Mouse (Mus musculus) MEL (cell line): ENCODE data around the gene Lamtor4. TPM values are rescaled to one million over a fixed set of nuclear protein-coding genes. Genes with fewer than 3 reads are reported as not detected.

Experiments used
- DNase-seq: peaks from one replicate; pipeline ENCODE4 v3.0.0; 2011; ENCODE audit warnings: low read depth, low spot score
- H3K27ac ChIP-seq: 2 replicates; pipeline ENCODE4 v1.5.1; 2012; ENCODE audit warnings: low read depth, mild to moderate bottlenecking, control low read depth, low read length, moderate library complexity; ENCODE audit not compliant: control insufficient read depth
- H3K27me3 ChIP-seq, 2 experiments: fragments of 150-350 bp in 1 of 2; sonication (generic) in 1 of 2; 2 replicates each; pipeline ENCODE4 v1.6.1; 2012; ENCODE audit warnings: low read length in 2 of 2, mild to moderate bottlenecking in 2 of 2, improper control_type of control experiment in 1 of 2, moderate library complexity in 1 of 2; ENCODE audit not compliant: insufficient read depth in 2 of 2, control insufficient read depth in 1 of 2
- H3K36me3 ChIP-seq, 2 experiments: 2 replicates each; pipeline ENCODE4 v1.6.1; 2012 to 2014; ENCODE audit warnings: low read length in 2 of 2, improper control_type of control experiment in 1 of 2, inconsistent platforms in 1 of 2, mild to moderate bottlenecking in 1 of 2; ENCODE audit not compliant: insufficient read depth in 2 of 2, control insufficient read depth in 1 of 2
- H3K4me1 ChIP-seq, 2 experiments: fragments of 150-350 bp in 1 of 2; sonication (generic) in 1 of 2; 2 replicates each; pipeline ENCODE4 v1.6.1; 2012; ENCODE audit warnings: low read length in 2 of 2, improper control_type of control experiment in 1 of 2, mild to moderate bottlenecking in 1 of 2; ENCODE audit not compliant: insufficient read depth in 2 of 2, control insufficient read depth in 1 of 2
- H3K4me3 ChIP-seq, 2 experiments: fragments of 150-350 bp in 1 of 2; sonication (generic) in 1 of 2; 2 replicates each; pipeline ENCODE4 v1.5.1; 2012; ENCODE audit warnings: low read depth in 2 of 2, low read length in 2 of 2, mild to moderate bottlenecking in 2 of 2, moderate library complexity in 2 of 2, control low read depth in 1 of 2, improper control_type of control experiment in 1 of 2; ENCODE audit not compliant: control insufficient read depth in 1 of 2, insufficient read depth in 1 of 2
- H3K79me2 ChIP-seq: 2 replicates; pipeline ENCODE4 v1.6.1; 2012; ENCODE audit warnings: mild to moderate bottlenecking, low read length, moderate library complexity; ENCODE audit not compliant: control insufficient read depth, poor library complexity, insufficient read depth
- H3K9ac ChIP-seq: 2 replicates; pipeline ENCODE4 v1.6.1; 2012; ENCODE audit warnings: low read depth, mild to moderate bottlenecking, control low read depth, low read length, moderate library complexity; ENCODE audit not compliant: control insufficient read depth, poor library complexity, severe bottlenecking
- H3K9me3 ChIP-seq: fragments of 150-350 bp; sonication (generic); replicated peaks from 2 replicates; pipeline ENCODE4 v1.6.1; 2012; ENCODE audit warnings: mild to moderate bottlenecking, low read length, improper control_type of control experiment, moderate library complexity; ENCODE audit not compliant: insufficient read depth
- BHLHE40 ChIP-seq: IDR thresholded peaks from 2 replicates; pipeline ENCODE4 v1.6.1; 2012; ENCODE audit warnings: low read depth, mild to moderate bottlenecking, inconsistent platforms, low read length, improper control_type of control experiment, borderline replicate concordance
- CTCF ChIP-seq, 3 experiments: IDR thresholded peaks in 2 of 3; conservative IDR thresholded peaks in 1 of 3; 2 replicates each; pipeline ENCODE4 v1.5.1; 2011 to 2012; ENCODE audit warnings: low read length in 3 of 3, low read depth in 2 of 3, mild to moderate bottlenecking in 2 of 3, improper control_type of control experiment in 1 of 3, inconsistent platforms in 1 of 3, mixed read lengths in 1 of 3, moderate library complexity in 1 of 3; ENCODE audit not compliant: control insufficient read depth in 1 of 3, insufficient read depth in 1 of 3, poor library complexity in 1 of 3, severe bottlenecking in 1 of 3
- E2F4 ChIP-seq: IDR thresholded peaks from 2 replicates; pipeline ENCODE4 v1.6.1; 2011; ENCODE audit warnings: low read depth, low read length, improper control_type of control experiment, borderline replicate concordance
- ELF1 ChIP-seq: IDR thresholded peaks from 2 replicates; pipeline ENCODE4 v1.6.1; 2014; ENCODE audit warnings: low read depth, mild to moderate bottlenecking, inconsistent platforms, low read length, improper control_type of control experiment, moderate library complexity
- EP300 ChIP-seq, 2 experiments: IDR thresholded peaks; 2 replicates each; pipeline ENCODE4 v1.6.1; 2011; ENCODE audit warnings: improper control_type of control experiment in 2 of 2, low read length in 2 of 2, low read depth in 1 of 2, mild to moderate bottlenecking in 1 of 2
- ETS1 ChIP-seq: IDR thresholded peaks from 2 replicates; pipeline ENCODE4 v1.6.1; 2012; ENCODE audit warnings: low read depth, mild to moderate bottlenecking, inconsistent platforms, low read length, improper control_type of control experiment, moderate library complexity
- GABPA ChIP-seq: IDR thresholded peaks from 2 replicates; pipeline ENCODE4 v1.6.1; 2012; ENCODE audit warnings: low read depth, mild to moderate bottlenecking, inconsistent platforms, low read length, improper control_type of control experiment, moderate library complexity
- HCFC1 ChIP-seq: IDR thresholded peaks from 2 replicates; pipeline ENCODE4 v1.6.1; 2012; ENCODE audit warnings: low read depth, mild to moderate bottlenecking, inconsistent platforms, low read length, improper control_type of control experiment, moderate library complexity
- JUND ChIP-seq: IDR thresholded peaks from 2 replicates; pipeline ENCODE4 v1.6.1; 2011; ENCODE audit warnings: low read depth, mild to moderate bottlenecking, improper control_type of control experiment, low read length
- KAT2A ChIP-seq: conservative IDR thresholded peaks from 2 replicates; pipeline ENCODE4 v1.6.1; 2012; ENCODE audit warnings: low read depth, low read length, improper control_type of control experiment, inconsistent platforms
- MAFK ChIP-seq: IDR thresholded peaks from 2 replicates; pipeline ENCODE4 v1.6.1; 2011; ENCODE audit warnings: low read depth, mild to moderate bottlenecking, low read length, improper control_type of control experiment, borderline replicate concordance
- MAX ChIP-seq: IDR thresholded peaks from 2 replicates; pipeline ENCODE4 v1.6.1; 2011; ENCODE audit warnings: low read length, improper control_type of control experiment
- MXI1 ChIP-seq: IDR thresholded peaks from 2 replicates; pipeline ENCODE4 v1.6.1; 2011; ENCODE audit warnings: mild to moderate bottlenecking, low read depth, low read length, improper control_type of control experiment
- MYB ChIP-seq: IDR thresholded peaks from 2 replicates; pipeline ENCODE4 v1.6.1; 2011; ENCODE audit warnings: mild to moderate bottlenecking, low read depth, low read length, improper control_type of control experiment
- MYC ChIP-seq: IDR thresholded peaks from 2 replicates; pipeline ENCODE4 v1.6.1; 2011; ENCODE audit warnings: low read depth, mild to moderate bottlenecking, low read length, improper control_type of control experiment, moderate library complexity
- NRF1 ChIP-seq: IDR thresholded peaks from 2 replicates; pipeline ENCODE4 v1.6.1; 2014; ENCODE audit warnings: low read depth, mild to moderate bottlenecking, inconsistent platforms, low read length, improper control_type of control experiment, moderate library complexity; ENCODE audit not compliant: poor library complexity, insufficient read depth, severe bottlenecking
- POLR2AphosphoS2 ChIP-seq: IDR thresholded peaks from 2 replicates; pipeline ENCODE4 v1.6.1; 2011; ENCODE audit warnings: low read length, improper control_type of control experiment
- POLR2AphosphoS5 ChIP-seq: IDR thresholded peaks from 2 replicates; pipeline ENCODE4 v1.6.1; 2012; ENCODE audit warnings: low read depth, borderline replicate concordance, mild to moderate bottlenecking, inconsistent platforms, low read length, moderate library complexity, mixed read lengths
- RCOR1 ChIP-seq: IDR thresholded peaks from 2 replicates; pipeline ENCODE4 v1.6.1; 2012; ENCODE audit warnings: low read depth, mild to moderate bottlenecking, inconsistent platforms, low read length, improper control_type of control experiment
- SMC3 ChIP-seq: IDR thresholded peaks from 2 replicates; pipeline ENCODE4 v1.6.1; 2011; ENCODE audit warnings: low read depth, low read length, improper control_type of control experiment
- TCF12 ChIP-seq: IDR thresholded peaks from 2 replicates; pipeline ENCODE4 v1.6.1; 2014; ENCODE audit warnings: low read depth, mild to moderate bottlenecking, inconsistent platforms, low read length, improper control_type of control experiment, moderate library complexity
- ZC3H11A ChIP-seq: IDR thresholded peaks from 2 replicates; pipeline ENCODE4 v1.6.1; 2012; ENCODE audit warnings: low read depth, mild to moderate bottlenecking, inconsistent platforms, low read length, improper control_type of control experiment
- ZKSCAN1 ChIP-seq: IDR thresholded peaks from 2 replicates; pipeline ENCODE4 v1.6.1; 2012; ENCODE audit warnings: low read depth, mild to moderate bottlenecking, inconsistent platforms, low read length, improper control_type of control experiment, moderate library complexity
- ZMIZ1 ChIP-seq: IDR thresholded peaks from 2 replicates; pipeline ENCODE4 v1.6.1; 2012; ENCODE audit warnings: low read depth, mild to moderate bottlenecking, inconsistent platforms, low read length, improper control_type of control experiment, moderate library complexity
- polyA plus RNA-seq, 2 experiments: library from polyadenylated mRNA; stranded (reverse) in 1 of 2; unstranded in 1 of 2; fragments of >175 nt in 1 of 2; fragments of >200 nt in 1 of 2; gene quantifications; 2 replicates each; pipeline versions ENCODE4 v1.2.1 to v1.2.4; 2012; ENCODE audit warnings: low replicate concordance in 2 of 2, low read depth in 1 of 2; ENCODE audit not compliant: insufficient read length in 2 of 2, insufficient read depth in 1 of 2, missing spikeins in 1 of 2
- total RNA-seq: library from RNA; depleted of rRNA; stranded (reverse); fragments of 300-350 nt; gene quantifications from 2 replicates; pipeline ENCODE4 v1.2.3, GENCODE M21; 2012

Gene Lamtor4
- total and polyA plus RNA-seq, 3 experiments, result 45.7 to 59.0 TPM; not detected in 1

DNA sequence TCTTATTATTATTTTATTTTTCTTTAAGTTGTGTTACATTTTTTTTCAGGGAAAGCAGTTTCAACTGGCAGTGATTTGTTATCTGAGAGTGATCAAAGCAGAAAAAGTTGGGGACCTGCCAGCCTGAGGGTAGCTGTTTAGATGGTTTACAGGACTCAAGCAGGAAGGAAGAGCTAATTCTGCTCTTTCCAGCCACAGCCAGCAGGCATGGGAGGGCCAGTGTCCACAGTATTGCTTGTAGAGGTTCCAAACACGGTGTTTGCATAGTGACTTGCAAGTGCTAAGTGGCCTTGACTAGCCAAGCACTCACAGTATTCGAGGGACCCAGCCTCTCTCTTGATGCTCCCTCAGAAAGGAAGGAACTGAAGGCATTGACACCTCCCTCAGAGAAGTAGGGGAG is 13.8 kb upstream of the Lamtor4 start:
- H3K27ac ChIP-seq, result no peak overlapping the region
- H3K4me1 ChIP-seq, result no peaks in the 10 kb centered on the region
- H3K79me2 ChIP-seq, result no peaks in the 10 kb centered on the region
- H3K36me3 ChIP-seq, result no peaks in the 10 kb centered on the region
- TF ChIP-seq POLR2AphosphoS2 (no peak), HCFC1 (no peak), GABPA (no peak), ELF1 (no peak), E2F4 (no peak), MYC (no peak), POLR2AphosphoS5 (no peak), MAX (no peak), RCOR1 (no peak), EP300 (IDR thresholded peaks at IDR 0.05; ENCODE audit: low read depth in 1 of 2, low read length in 2 of 2) (no peak), KAT2A (no peak), BHLHE40 (no peak), ZC3H11A (no peak), SMC3 (no peak), NRF1 (no peak), MXI1 (no peak), ZKSCAN1 (no peak), JUND (no peak), TCF12 (no peak), MYB (no peak)
- no peak for DNase-seq
- H3K4me3 ChIP-seq, result no peak overlapping the region
- H3K9ac ChIP-seq, result no peak overlapping the region
- H3K9me3 ChIP-seq, result no peaks in the 10 kb centered on the region
- H3K27me3 ChIP-seq, result no peaks in the 10 kb centered on the region; a peak in 1 of 4 replicates

DNA sequence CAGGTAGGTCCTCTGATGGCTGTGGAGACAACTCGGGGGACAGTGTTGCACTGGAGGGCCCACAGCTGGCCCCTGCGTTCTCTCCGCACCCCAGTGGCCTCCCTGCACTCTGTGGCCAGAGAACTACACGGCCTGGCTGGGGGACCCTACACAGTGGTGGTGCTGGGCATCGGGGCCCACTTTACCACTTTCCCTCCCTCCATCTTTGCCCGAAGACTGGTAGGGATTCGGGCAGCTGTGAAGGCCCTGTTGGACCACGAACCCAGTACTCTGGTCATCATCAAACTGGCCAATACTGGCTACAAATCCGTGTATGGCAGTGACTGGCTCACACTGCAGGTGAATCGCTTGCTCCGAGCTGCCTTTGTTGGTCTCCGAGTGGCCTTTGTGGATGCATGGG is 4.1 kb upstream of the Lamtor4 start:
- Histone ChIP-seq H3K36me3 (peaks cover 0 to 7% of the 10 kb centered on the region in 2 experiments; a peak in 2 of 4 replicates), H3K9me3 (no peaks in the 10 kb centered on the region), H3K27me3 (no peaks in the 10 kb centered on the region; a peak in 1 of 4 replicates), H3K4me3 (no peak overlapping the region), H3K4me1 (peaks cover 0 to 8% of the 10 kb centered on the region in 2 experiments; a peak in 3 of 4 replicates), H3K9ac (no peak overlapping the region), H3K79me2 (no peaks in the 10 kb centered on the region; the same call in 1 of the 2 replicates), H3K27ac (no peak overlapping the region)
- TF ChIP-seq HCFC1 (no peak), ZC3H11A (no peak), MAFK (no peak), CTCF (IDR thresholded peaks at IDR 0.05 in 2 of 3, conservative IDR thresholded peaks at IDR 0.05 in 1 of 3; ENCODE audit: control insufficient read depth in 1 of 3, insufficient read depth in 1 of 3, low read depth in 2 of 3, low read length in 3 of 3, poor library complexity in 1 of 3, severe bottlenecking in 1 of 3) (no peak), ETS1 (no peak), GABPA (no peak), ZMIZ1 (no peak), JUND (no peak)
- no peak for DNase-seq
